Mouse (Mus musculus): ENCODE results near the gene Dscam.

DNA sequence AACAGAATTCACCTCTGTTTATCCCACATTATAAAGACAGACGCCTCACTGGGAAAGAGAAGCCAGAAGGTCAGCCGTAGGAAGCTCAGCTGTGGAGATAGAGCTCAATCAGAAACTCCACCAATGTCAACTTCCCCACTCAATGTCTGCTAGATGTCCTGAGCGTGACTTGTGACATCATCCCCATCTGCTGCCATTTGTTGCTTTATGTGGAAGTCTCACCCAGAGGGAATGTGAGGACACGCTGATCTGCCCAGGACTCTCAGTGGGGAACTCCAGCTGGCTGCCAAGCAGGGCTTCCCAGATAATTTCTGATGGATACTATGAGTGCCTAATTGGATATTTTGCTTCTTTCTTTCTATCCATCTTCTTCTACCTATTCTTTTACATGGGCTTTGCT lies 103.7 kb downstream of the Dscam start:
- no peak for TF ChIP-seq CTCF (IDR thresholded peaks at IDR 0.05; ENCODE audit: extremely low read depth, insufficient read depth, insufficient read length, insufficient replicate concordance)
- no peak for TF ChIP-seq POLR2A (IDR thresholded peaks at IDR 0.05; ENCODE audit: low read depth, low read length)
